Mouse (Mus musculus) CH12.LX (cell line): ENCODE measurements around the gene Zbtb7a. TPM values are rescaled to one million over a fixed set of nuclear protein-coding genes. Genes with fewer than 3 reads are reported as not detected.

Experiments
- DNase-seq: peaks from one replicate; pipeline ENCODE4 v3.0.0-alpha.2; 2013; ENCODE audit errors: extremely low read depth
- H3K27ac ChIP-seq: 2 replicates; pipeline ENCODE4 v1.5.1; 2012; ENCODE audit warnings: low read depth, mild to moderate bottlenecking, control low read depth, moderate library complexity; ENCODE audit not compliant: insufficient read depth
- H3K27me3 ChIP-seq: replicated peaks from 2 replicates; pipeline ENCODE3; 2012; ENCODE audit warnings: inconsistent platforms
- H3K36me3 ChIP-seq, 2 experiments: replicated peaks in 1 of 2; 2 replicates each; pipeline versions ENCODE3 to v1.6.1; 2012; ENCODE audit warnings: inconsistent platforms in 1 of 2, low read length in 1 of 2, mild to moderate bottlenecking in 1 of 2, mixed read lengths in 1 of 2, moderate library complexity in 1 of 2; ENCODE audit not compliant: control insufficient read depth in 1 of 2, insufficient read depth in 1 of 2
- H3K4me1 ChIP-seq, 2 experiments: 2 replicates each; pipeline ENCODE4 v1.6.1; 2012; ENCODE audit warnings: inconsistent platforms in 1 of 2, moderate library complexity in 1 of 2; ENCODE audit not compliant: insufficient read depth in 2 of 2, control insufficient read depth in 1 of 2
- H3K4me2 ChIP-seq: 2 replicates; pipeline ENCODE4 v1.6.1; 2012; ENCODE audit warnings: low read depth, mild to moderate bottlenecking, control low read depth; ENCODE audit not compliant: poor library complexity, insufficient read depth, severe bottlenecking
- H3K4me3 ChIP-seq, 3 experiments: fragments of 150-350 bp in 1 of 3; sonication (generic) in 1 of 3; replicated peaks in 1 of 3; 2 replicates each; pipeline versions ENCODE3 to v1.5.1; 2011 to 2012; ENCODE audit warnings: low read depth in 2 of 3, low read length in 2 of 3, mild to moderate bottlenecking in 2 of 3, moderate library complexity in 2 of 3, control low read depth in 1 of 3, improper control_type of control experiment in 1 of 3, inconsistent platforms in 1 of 3, mixed read lengths in 1 of 3; ENCODE audit not compliant: poor library complexity in 1 of 3
- H3K79me2 ChIP-seq: replicated peaks from 2 replicates; pipeline ENCODE4 v1.6.1; 2012; ENCODE audit warnings: mild to moderate bottlenecking, moderate library complexity; ENCODE audit not compliant: control insufficient read depth, poor library complexity, insufficient read depth, severe bottlenecking; ENCODE audit errors: extremely low read depth
- H3K9ac ChIP-seq: 2 replicates; pipeline ENCODE4 v1.6.1; 2012; ENCODE audit warnings: low read depth, mild to moderate bottlenecking, control low read depth, moderate library complexity; ENCODE audit not compliant: insufficient read depth
- H3K9me3 ChIP-seq: replicated peaks from 2 replicates; pipeline ENCODE3; 2012; ENCODE audit warnings: low read length, inconsistent platforms, mixed read lengths
- BHLHE40 ChIP-seq: IDR thresholded peaks from 2 replicates; pipeline ENCODE4 v1.6.1; 2011; ENCODE audit warnings: mild to moderate bottlenecking, low read depth, low read length, improper control_type of control experiment
- CHD1 ChIP-seq: IDR thresholded peaks from 2 replicates; pipeline ENCODE4 v1.6.1; 2012; ENCODE audit warnings: low read depth, low read length, improper control_type of control experiment, inconsistent platforms
- CTCF ChIP-seq, 2 experiments: IDR thresholded peaks in 1 of 2; conservative IDR thresholded peaks in 1 of 2; 2 replicates each; pipeline ENCODE4 v1.5.1; 2011 to 2012; ENCODE audit warnings: low read depth in 2 of 2, low read length in 2 of 2, improper control_type of control experiment in 1 of 2, inconsistent platforms in 1 of 2, mild to moderate bottlenecking in 1 of 2, moderate library complexity in 1 of 2
- E2F4 ChIP-seq: IDR thresholded peaks from 2 replicates; pipeline ENCODE4 v1.6.1; 2011; ENCODE audit warnings: low read depth, low read length, improper control_type of control experiment; ENCODE audit not compliant: insufficient replicate concordance
- ELF1 ChIP-seq: IDR thresholded peaks from 2 replicates; pipeline ENCODE4 v1.6.1; 2014; ENCODE audit warnings: low read depth, mild to moderate bottlenecking, inconsistent platforms, low read length, improper control_type of control experiment
- EP300 ChIP-seq: IDR thresholded peaks from 2 replicates; pipeline ENCODE4 v1.6.1; 2011; ENCODE audit warnings: low read length, improper control_type of control experiment
- ETS1 ChIP-seq: conservative IDR thresholded peaks from 2 replicates; pipeline ENCODE4 v1.6.1; 2012; ENCODE audit warnings: low read depth, mild to moderate bottlenecking, inconsistent platforms, low read length, improper control_type of control experiment, moderate library complexity
- GABPA ChIP-seq: IDR thresholded peaks from 2 replicates; pipeline ENCODE4 v1.6.1; 2012; ENCODE audit warnings: low read depth, low read length, improper control_type of control experiment, inconsistent platforms; ENCODE audit not compliant: insufficient replicate concordance
- HCFC1 ChIP-seq: IDR thresholded peaks from 2 replicates; pipeline ENCODE4 v1.6.1; 2012; ENCODE audit warnings: low read depth, mild to moderate bottlenecking, inconsistent platforms, low read length, improper control_type of control experiment
- IRF4 ChIP-seq: IDR thresholded peaks from 2 replicates; pipeline ENCODE4 v1.6.1; 2014; ENCODE audit warnings: low read depth, mild to moderate bottlenecking, inconsistent platforms, low read length, improper control_type of control experiment
- JUN ChIP-seq: IDR thresholded peaks from 2 replicates; pipeline ENCODE4 v1.6.1; 2011; ENCODE audit warnings: low read depth, mild to moderate bottlenecking, low read length, improper control_type of control experiment, moderate library complexity; ENCODE audit not compliant: insufficient read depth
- MAFK ChIP-seq: IDR thresholded peaks from 2 replicates; pipeline ENCODE4 v1.6.1; 2011; ENCODE audit warnings: low read length, improper control_type of control experiment; ENCODE audit not compliant: insufficient replicate concordance
- MAX ChIP-seq: IDR thresholded peaks from 2 replicates; pipeline ENCODE4 v1.6.1; 2011; ENCODE audit warnings: low read length, improper control_type of control experiment
- MAZ ChIP-seq: IDR thresholded peaks from 2 replicates; pipeline ENCODE4 v1.6.1; 2012; ENCODE audit warnings: low read depth, mild to moderate bottlenecking, inconsistent platforms, low read length, improper control_type of control experiment, moderate library complexity
- MEF2A ChIP-seq: IDR thresholded peaks from 2 replicates; pipeline ENCODE4 v1.6.1; 2014; ENCODE audit warnings: low read depth, mild to moderate bottlenecking, inconsistent platforms, low read length, improper control_type of control experiment, borderline replicate concordance
- MXI1 ChIP-seq: IDR thresholded peaks from 2 replicates; pipeline ENCODE4 v1.6.1; 2011; ENCODE audit warnings: mild to moderate bottlenecking, low read depth, low read length, improper control_type of control experiment
- MYC ChIP-seq: IDR thresholded peaks from 2 replicates; pipeline ENCODE4 v1.6.1; 2011; ENCODE audit warnings: low read depth, mild to moderate bottlenecking, improper control_type of control experiment, low read length
- NELFE ChIP-seq: IDR thresholded peaks from 2 replicates; pipeline ENCODE4 v1.6.1; 2011; ENCODE audit warnings: low read depth, low read length, improper control_type of control experiment
- NRF1 ChIP-seq: IDR thresholded peaks from 2 replicates; pipeline ENCODE4 v1.6.1; 2014; ENCODE audit warnings: low read depth, mild to moderate bottlenecking, inconsistent platforms, low read length, improper control_type of control experiment, moderate library complexity
- PAX5 ChIP-seq: IDR thresholded peaks from 2 replicates; pipeline ENCODE4 v1.6.1; 2012; ENCODE audit warnings: low read length, inconsistent platforms, mixed read lengths
- POLR2A ChIP-seq: IDR thresholded peaks from 2 replicates; pipeline ENCODE4 v1.6.1; 2011; ENCODE audit warnings: low read depth, mild to moderate bottlenecking, improper control_type of control experiment, low read length
- POLR2AphosphoS2 ChIP-seq: IDR thresholded peaks from 2 replicates; pipeline ENCODE4 v1.6.1; 2011; ENCODE audit warnings: low read depth, low read length, improper control_type of control experiment
- RAD21 ChIP-seq: IDR thresholded peaks from 2 replicates; pipeline ENCODE4 v1.6.1; 2011; ENCODE audit warnings: low read depth, mild to moderate bottlenecking, low read length, improper control_type of control experiment, moderate library complexity
- SIN3A ChIP-seq: IDR thresholded peaks from 2 replicates; pipeline ENCODE4 v1.6.1; 2012; ENCODE audit warnings: low read length, improper control_type of control experiment, inconsistent platforms
- SMC3 ChIP-seq: IDR thresholded peaks from 2 replicates; pipeline ENCODE4 v1.6.1; 2011; ENCODE audit warnings: low read depth, low read length, improper control_type of control experiment
- TBP ChIP-seq: conservative IDR thresholded peaks from 2 replicates; pipeline ENCODE4 v1.6.1; 2011; ENCODE audit warnings: low read depth, low read length, improper control_type of control experiment
- TCF12 ChIP-seq: IDR thresholded peaks from 2 replicates; pipeline ENCODE4 v1.6.1; 2014; ENCODE audit warnings: low read depth, mild to moderate bottlenecking, inconsistent platforms, low read length, improper control_type of control experiment
- UBTF ChIP-seq: IDR thresholded peaks from 2 replicates; pipeline ENCODE4 v1.6.1; 2012; ENCODE audit warnings: low read depth, mild to moderate bottlenecking, inconsistent platforms, low read length, improper control_type of control experiment, moderate library complexity
- USF1 ChIP-seq: IDR thresholded peaks from 2 replicates; pipeline ENCODE4 v1.6.1; 2014; ENCODE audit warnings: low read depth, mild to moderate bottlenecking, inconsistent platforms, low read length, improper control_type of control experiment
- USF2 ChIP-seq: conservative IDR thresholded peaks from 2 replicates; pipeline ENCODE4 v1.6.1; 2011; ENCODE audit warnings: low read depth, low read length, improper control_type of control experiment
- ZKSCAN1 ChIP-seq: IDR thresholded peaks from 2 replicates; pipeline ENCODE4 v1.6.1; 2012; ENCODE audit warnings: low read depth, inconsistent platforms, low read length, improper control_type of control experiment, borderline replicate concordance
- ZMIZ1 ChIP-seq: IDR thresholded peaks from 2 replicates; pipeline ENCODE4 v1.6.1; 2012; ENCODE audit warnings: low read depth, mild to moderate bottlenecking, inconsistent platforms, low read length, improper control_type of control experiment
- ZNF384 ChIP-seq: IDR thresholded peaks from 2 replicates; pipeline ENCODE4 v1.6.1; 2012; ENCODE audit warnings: low read depth, low read length, improper control_type of control experiment, inconsistent platforms
- dilution Hi-C: fragments of 300-500 bp; cut with MboI; formaldehyde crosslinking; loops from 2 replicates; pipeline ENCODE4 v1.14.3; 2020; ENCODE audit warnings: low sequenced_read_pairs; ENCODE audit not compliant: extremely low pct_unique_long_range_greater_than_20kb, extremely low pct_ligation_motif_present
- in situ Hi-C: fragments of 300-500 bp; cut with MboI; formaldehyde crosslinking; loops from 3 replicates; pipeline ENCODE4 v1.14.3; 2019; ENCODE audit warnings: low sequenced_read_pairs, low pct_ligation_motif_present, low pct_unique_long_range_greater_than_20kb, mixed read lengths
- polyA plus RNA-seq: library from polyadenylated mRNA; unstranded; fragments of >175 nt; gene quantifications from 2 replicates; pipeline ENCODE4 v1.2.1, GENCODE M21; 2012; ENCODE audit warnings: low read depth; ENCODE audit not compliant: insufficient read length
- total RNA-seq, 2 experiments: library from RNA; depleted of rRNA; stranded (reverse); fragments of 300-350 nt in 1 of 2; fragments of >200 nt in 1 of 2; gene quantifications; 2 replicates each; pipeline ENCODE4 v1.2.3; 2012 to 2014

Zbtb7a gene
- total and polyA plus RNA-seq, 3 experiments, result 3.0 to 21.3 (median 18.2) TPM

DNA sequence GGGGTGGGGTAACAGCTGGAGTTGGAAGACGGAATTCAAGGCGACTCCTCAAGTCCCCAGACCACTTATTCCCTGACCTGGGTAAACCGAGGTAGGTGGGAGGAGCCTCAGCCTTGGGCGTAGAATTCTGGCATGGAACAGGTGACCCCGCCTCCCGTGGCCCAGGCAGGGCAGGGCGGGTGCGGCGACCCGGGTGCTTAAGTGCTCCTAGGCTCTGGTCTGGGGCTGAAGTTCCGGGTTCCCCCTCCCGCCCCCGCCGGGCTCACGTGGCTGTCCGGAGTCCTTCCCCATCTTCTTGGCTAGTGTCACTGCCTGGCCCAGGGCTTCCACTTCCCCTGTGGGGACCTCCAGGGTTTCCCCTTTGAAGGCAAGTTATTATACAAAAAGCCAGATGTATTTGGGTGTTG lies 836 bp upstream of the Zbtb7a start (continued):
- TF ChIP-seq MXI1 (peak; percentile 85), ETS1 (peak; percentile 86), ZKSCAN1 (no peak)

DNA sequence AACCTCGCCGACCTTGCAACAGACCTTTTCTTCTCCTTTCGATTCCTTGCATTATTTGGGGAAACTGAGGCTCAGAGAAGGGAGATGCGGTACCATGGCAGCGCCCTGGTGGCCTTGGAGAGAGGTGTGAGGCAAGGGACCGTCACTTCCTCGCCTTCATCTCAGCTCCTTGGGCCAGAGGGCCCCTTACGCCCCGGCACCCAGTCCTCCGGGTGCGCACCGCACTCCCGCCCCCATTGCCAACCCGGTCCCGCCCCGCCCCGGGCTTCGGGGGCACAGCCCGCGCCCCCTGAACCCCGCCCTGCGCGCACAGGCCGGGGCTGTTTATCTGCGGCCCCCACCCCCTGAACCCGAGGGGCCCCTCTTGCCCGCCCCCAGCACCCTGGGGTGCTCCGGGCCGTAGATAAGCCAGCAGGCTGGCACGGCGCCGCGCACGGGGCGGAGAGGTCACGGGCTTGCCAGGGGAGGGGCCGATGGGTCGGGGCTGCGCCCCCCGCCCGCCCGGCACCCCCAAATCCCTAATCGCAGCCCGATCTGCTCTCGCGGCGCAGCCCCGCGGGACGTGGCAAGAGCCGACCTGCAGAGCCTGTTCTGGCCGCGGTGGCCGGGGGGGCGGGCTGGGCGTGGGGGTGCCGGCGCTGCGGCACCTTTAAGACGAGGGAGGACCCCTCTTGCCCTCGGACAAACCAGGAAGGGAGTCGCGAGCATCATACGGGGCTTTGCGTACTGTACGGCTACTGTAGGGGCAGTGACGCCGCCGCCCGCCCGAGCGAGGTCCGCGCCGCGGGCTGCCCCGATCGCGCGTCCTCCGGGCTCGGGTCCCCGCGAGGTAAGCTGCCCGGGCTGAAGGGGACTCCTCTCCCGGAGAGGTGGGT lies 1.0 kb downstream of the Zbtb7a start:
- dilution Hi-C loops, result no loop called here
- peaks cover 32% of the 10 kb centered on the region for H3K79me2 ChIP-seq
- H3K4me2 ChIP-seq, result peak overlapping the region; percentile 93
- DNase-seq, result peak; percentile 59
- peaks cover 0 to 11% of the 10 kb centered on the region in 2 experiments for H3K36me3 ChIP-seq
- H3K27me3 ChIP-seq, result no peaks in the 10 kb centered on the region
- in situ Hi-C loops, result no loop called here
- peaks cover 12 to 40% of the 10 kb centered on the region in 2 experiments for H3K4me1 ChIP-seq
- H3K4me3 ChIP-seq, result peak overlapping the region; percentile 81 to 87 (median 81)
- TF ChIP-seq MAFK, result no peak
- TF ChIP-seq PAX5, result no peak
- peak; percentile 52; the same call in 1 of the 2 replicates for TF ChIP-seq UBTF
- TF ChIP-seq HCFC1, result peak; percentile 43
- TF ChIP-seq MYC, result no peak
- TF ChIP-seq JUN, result no peak
- TF ChIP-seq NELFE, result peak; percentile 46; the same call in 1 of the 2 replicates
- no peak for TF ChIP-seq GABPA
- TF ChIP-seq TCF12, result peak; percentile 11; the same call in 1 of the 2 replicates
- TF ChIP-seq SIN3A, result no peak
- TF ChIP-seq E2F4, result no peak
- TF ChIP-seq USF2, result no peak
- TF ChIP-seq MEF2A, result no peak
- TF ChIP-seq USF1, result no peak
- TF ChIP-seq ZNF384, result no peak; the same call in 1 of the 2 replicates
- no peak for TF ChIP-seq CTCF (conservative IDR thresholded peaks at IDR 0.05 in 1 of 2, IDR thresholded peaks at IDR 0.05 in 1 of 2; ENCODE audit: low read depth in 2 of 2, low read length in 2 of 2)
- TF ChIP-seq POLR2A, result peak; percentile 52; the same call in 1 of the 2 replicates
- no peak for TF ChIP-seq MAZ
- TF ChIP-seq EP300, result no peak
- no peak for TF ChIP-seq RAD21
- TF ChIP-seq TBP, result no peak
- peak; percentile 29; the same call in 1 of the 2 replicates for TF ChIP-seq CHD1
- TF ChIP-seq POLR2AphosphoS2, result no peak
- no peak for TF ChIP-seq ZKSCAN1
- TF ChIP-seq IRF4, result no peak; the same call in 1 of the 2 replicates
- TF ChIP-seq MXI1, result peak; percentile 67; the same call in 1 of the 2 replicates
- no peak for TF ChIP-seq MAX
- no peak for TF ChIP-seq ZMIZ1
- TF ChIP-seq SMC3, result no peak
- TF ChIP-seq BHLHE40, result no peak
- peak; percentile 74 for TF ChIP-seq ELF1
- TF ChIP-seq NRF1, result no peak
- peak overlapping the region; percentile 18; the same call in 1 of the 2 replicates for H3K27ac ChIP-seq
- H3K9ac ChIP-seq, result peak overlapping the region; percentile 100
- H3K9me3 ChIP-seq, result no peaks in the 10 kb centered on the region
